Mouse (Mus musculus): Measurements from ENCODE around the gene Cxcl15.

- TF ChIP-seq POLR2A (IDR thresholded peaks at IDR 0.05; ENCODE audit: low read depth, low read length) (no peak), CTCF (IDR thresholded peaks at IDR 0.05; ENCODE audit: extremely low read depth, insufficient read depth, insufficient read length, insufficient replicate concordance) (no peak)
These were observed 10.6 kb upstream of the Cxcl15 start for GRCm38 (mm10) chr5:90783697-90784096.
